Mouse (Mus musculus) stomach, embryonic 16.5 days (tissue): ENCODE measurements at regions not wholly inside any gene's neighbourhood (a gene's known extent, or its start where the extent isn't known, plus 50 kb on each side); places are given as distances from the start of the nearest gene placed in this dataset.
A peak's percentile ranks its signal among the peaks of the same experiment; 100 is the strongest.

Experiments
- ATAC-seq: fragments of 200-750 bp; cut with Nextera tagmentation; 2 replicates; pipeline ENCODE4 v1.8.0; 2017; ENCODE audit warnings: moderate number of reproducible peaks, moderate TSS enrichment; ENCODE audit not compliant: insufficient read depth, low FRiP score
- H3K27ac ChIP-seq: fragments of 300-500 bp; sonication (generic); 2 replicates; pipeline ENCODE4 v1.5.1; 2014; ENCODE audit warnings: low read length
- H3K27me3 ChIP-seq: fragments of 300-500 bp; sonication (generic); 2 replicates; pipeline ENCODE4 v1.6.1; 2014; ENCODE audit warnings: low read length, control low read depth, mixed read lengths; ENCODE audit not compliant: control insufficient read depth, insufficient read depth
- H3K36me3 ChIP-seq: fragments of 300-500 bp; sonication (generic); 2 replicates; pipeline ENCODE4 v1.6.1; 2014; ENCODE audit warnings: low read length; ENCODE audit not compliant: control insufficient read depth, insufficient read depth
- H3K4me1 ChIP-seq: fragments of 300-500 bp; sonication (generic); 2 replicates; pipeline ENCODE4 v1.6.1; 2014; ENCODE audit warnings: low read length, control low read depth, mixed read lengths; ENCODE audit not compliant: control insufficient read depth, insufficient read depth
- H3K4me2 ChIP-seq: fragments of 300-500 bp; sonication (generic); 2 replicates; pipeline ENCODE4 v1.6.1; 2014; ENCODE audit warnings: low read depth, low read length, mixed read lengths
- H3K4me3 ChIP-seq: fragments of 300-500 bp; sonication (generic); replicated peaks from 2 replicates; pipeline ENCODE4 v1.5.1; 2014; ENCODE audit warnings: mild to moderate bottlenecking, low read length
- H3K9ac ChIP-seq: fragments of 300-500 bp; sonication (generic); 2 replicates; pipeline ENCODE4 v1.6.1; 2014; ENCODE audit warnings: low read length
- H3K9me3 ChIP-seq: fragments of 300-500 bp; sonication (generic); replicated peaks from 2 replicates; pipeline ENCODE4 v1.6.1; 2016; ENCODE audit warnings: low read length, control low read depth; ENCODE audit not compliant: control insufficient read depth
- WGBS: fragments of 180-500 bp; shearing (Covaris S2); extraction: QIAGEN DNeasy Blood & Tissue Kit; methylation state at CpG from one replicate; pipeline ENCODE4 v1.1.7; 2014; 5-methylcytosine and 5-hydroxymethylcytosine counted together

GRCm38 (mm10) chr11:22592706-22593105, 80.8 kb downstream of the Tmem17 start:
- no peak overlapping the region for H3K4me2 ChIP-seq
- 82% methylated on average over 5 of the region's 5 CpGs for WGBS
- H3K27me3 ChIP-seq = no peaks in the 10 kb centered on the region
- peaks cover 6% of the 10 kb centered on the region; the same call in 1 of the 2 replicates for H3K4me1 ChIP-seq
- H3K4me3 ChIP-seq = no peak overlapping the region
- ATAC-seq = no peak
- no peak overlapping the region for H3K9ac ChIP-seq
- H3K36me3 ChIP-seq = no peaks in the 10 kb centered on the region
- H3K9me3 ChIP-seq = no peaks in the 10 kb centered on the region
- H3K27ac ChIP-seq = no peak overlapping the region

GRCm38 (mm10) chr11:22596076-22596804, 84.4 kb downstream of the Tmem17 start:
- Histone ChIP-seq H3K4me1 (no peaks in the 10 kb centered on the region), H3K27me3 (no peaks in the 10 kb centered on the region), H3K36me3 (no peaks in the 10 kb centered on the region), H3K27ac (no peak overlapping the region), H3K9me3 (no peaks in the 10 kb centered on the region), H3K4me3 (no peak overlapping the region), H3K9ac (no peak overlapping the region), H3K4me2 (no peak overlapping the region)
- ATAC-seq = no peak
- WGBS = 80% methylated on average over 8 of the region's 8 CpGs

- no peaks in the 10 kb centered on the region for H3K27me3 ChIP-seq
- H3K27ac ChIP-seq = no peak overlapping the region
- H3K36me3 ChIP-seq = no peaks in the 10 kb centered on the region
- no peaks in the 10 kb centered on the region for H3K4me1 ChIP-seq
- H3K4me2 ChIP-seq = no peak overlapping the region
- WGBS = 85% methylated on average over 2 of the region's 2 CpGs
- no peak for ATAC-seq
- H3K4me3 ChIP-seq = no peak overlapping the region
- no peak overlapping the region for H3K9ac ChIP-seq
- no peaks in the 10 kb centered on the region for H3K9me3 ChIP-seq
These were observed 84.9 kb downstream of the Tmem17 start for GRCm38 (mm10) chr11:22596805-22597149.

GRCm38 (mm10) chr11:22600370-22600769, 88.5 kb downstream of the Tmem17 start:
- 55% methylated on average over 7 of the region's 7 CpGs for WGBS
- no peaks in the 10 kb centered on the region for H3K9me3 ChIP-seq
- no peaks in the 10 kb centered on the region for H3K36me3 ChIP-seq
- H3K4me3 ChIP-seq = no peak overlapping the region
- no peak for ATAC-seq
- no peak overlapping the region for H3K9ac ChIP-seq
- H3K4me1 ChIP-seq = no peaks in the 10 kb centered on the region
- H3K27me3 ChIP-seq = no peaks in the 10 kb centered on the region
- H3K4me2 ChIP-seq = no peak overlapping the region
- H3K27ac ChIP-seq = no peak overlapping the region

- no peak overlapping the region for H3K4me2 ChIP-seq
- no peaks in the 10 kb centered on the region for H3K36me3 ChIP-seq
- H3K27me3 ChIP-seq = no peaks in the 10 kb centered on the region
- no peak overlapping the region for H3K9ac ChIP-seq
- WGBS = 21% methylated on average over 3 of the region's 3 CpGs
- no peaks in the 10 kb centered on the region for H3K4me1 ChIP-seq
- no peak overlapping the region for H3K27ac ChIP-seq
- no peak overlapping the region for H3K4me3 ChIP-seq
- peak; percentile 53; the same call in 1 of the 2 replicates for ATAC-seq
- H3K9me3 ChIP-seq = no peaks in the 10 kb centered on the region
These were observed 90.1 kb downstream of the Tmem17 start for GRCm38 (mm10) chr11:22601977-22602376.

GRCm38 (mm10) chr11:22602610-22603009, 90.7 kb downstream of the Tmem17 start:
- Histone ChIP-seq H3K4me2 (no peak overlapping the region), H3K4me3 (no peak overlapping the region), H3K4me1 (no peaks in the 10 kb centered on the region), H3K9ac (no peak overlapping the region), H3K9me3 (no peaks in the 10 kb centered on the region), H3K27me3 (no peaks in the 10 kb centered on the region), H3K27ac (no peak overlapping the region), H3K36me3 (no peaks in the 10 kb centered on the region)
- ATAC-seq = no peak
- WGBS = 62% methylated on average over 3 of the region's 3 CpGs

GRCm38 (mm10) chr11:22603397-22603796, 91.5 kb downstream of the Tmem17 start:
- WGBS = 89% methylated on average over 1 of the region's 1 CpGs
- no peak for ATAC-seq
- no peaks in the 10 kb centered on the region for H3K36me3 ChIP-seq

GRCm38 (mm10) chr11:22606380-22606779, 94.5 kb downstream of the Tmem17 start:
- ATAC-seq = no peak
- H3K9me3 ChIP-seq = no peaks in the 10 kb centered on the region
- H3K27me3 ChIP-seq = no peaks in the 10 kb centered on the region
- H3K4me1 ChIP-seq = peaks cover 13% of the 10 kb centered on the region; the same call in 1 of the 2 replicates
- no peaks in the 10 kb centered on the region for H3K36me3 ChIP-seq
- H3K9ac ChIP-seq = no peak overlapping the region
- H3K4me2 ChIP-seq = no peak overlapping the region
- H3K4me3 ChIP-seq = no peak overlapping the region
- no peak overlapping the region for H3K27ac ChIP-seq
- 46% methylated on average over 4 of the region's 4 CpGs for WGBS

More at GRCm38 (mm10) chr11:22603397-22603796, 91.5 kb downstream of the Tmem17 start:
- no peaks in the 10 kb centered on the region for H3K9me3 ChIP-seq
- H3K27me3 ChIP-seq = no peaks in the 10 kb centered on the region
- no peaks in the 10 kb centered on the region for H3K4me1 ChIP-seq
- no peak overlapping the region for H3K4me2 ChIP-seq
- H3K9ac ChIP-seq = no peak overlapping the region
- no peak overlapping the region for H3K27ac ChIP-seq
- no peak overlapping the region for H3K4me3 ChIP-seq

GRCm38 (mm10) chr11:22607645-22608044, 95.8 kb downstream of the Tmem17 start:
- no peak overlapping the region for H3K27ac ChIP-seq
- H3K4me1 ChIP-seq = peaks cover 16% of the 10 kb centered on the region
- no peak overlapping the region for H3K9ac ChIP-seq
- no peaks in the 10 kb centered on the region for H3K9me3 ChIP-seq
- H3K36me3 ChIP-seq = no peaks in the 10 kb centered on the region
- H3K27me3 ChIP-seq = no peaks in the 10 kb centered on the region
- H3K4me3 ChIP-seq = no peak overlapping the region
- ATAC-seq = no peak
- 84% methylated on average over 5 of the region's 5 CpGs for WGBS
- no peak overlapping the region for H3K4me2 ChIP-seq
